Mouse (Mus musculus) cerebellum, adult 2 months (tissue): ENCODE data around the gene Wdr53. TPM values are rescaled to one million over a fixed set of nuclear protein-coding genes. Genes with fewer than 3 reads are reported as not detected.
"Not testable (repeated sequence)": the region's sequence is repeated elsewhere in the genome, so short reads cannot be mapped to it uniquely, and the experiment has no call there.

Experiments
- DNase-seq, 2 experiments: peaks; one replicate each; pipeline ENCODE4 v3.0.0; 2021
- H3K27ac ChIP-seq: fragments of 200-500 bp; 2 replicates; pipeline ENCODE4 v1.5.1; 2012; ENCODE audit warnings: low read length, control low read depth, inconsistent platforms; ENCODE audit not compliant: insufficient read depth
- H3K27me3 ChIP-seq: fragments of 200-500 bp; 2 replicates; pipeline ENCODE4 v1.6.1; 2012; ENCODE audit warnings: inconsistent platforms, mild to moderate bottlenecking, low read length, moderate library complexity; ENCODE audit not compliant: control insufficient read depth, insufficient read depth
- H3K4me1 ChIP-seq: fragments of 200-500 bp; 2 replicates; pipeline ENCODE4 v1.6.1; 2011; ENCODE audit warnings: low read length; ENCODE audit not compliant: control insufficient read depth, insufficient read depth
- H3K4me3 ChIP-seq: fragments of 200-500 bp; replicated peaks from 2 replicates; pipeline ENCODE3; 2011; ENCODE audit warnings: mild to moderate bottlenecking, low read depth, low read length, control low read depth; ENCODE audit not compliant: insufficient read depth
- CTCF ChIP-seq: fragments of 200-500 bp; IDR thresholded peaks from 2 replicates; pipeline ENCODE4 v1.5.1; 2011; ENCODE audit warnings: low read depth, mild to moderate bottlenecking, control low read depth, low read length, moderate library complexity, borderline replicate concordance; ENCODE audit not compliant: insufficient read depth
- POLR2A ChIP-seq: fragments of 200-500 bp; IDR thresholded peaks from 2 replicates; pipeline ENCODE4 v1.6.1; 2011; ENCODE audit warnings: low read length, control low read depth, borderline replicate concordance; ENCODE audit not compliant: insufficient read depth
- WGBS: fragments of 180-500 bp; shearing (Covaris S2); methylation state at CpG from one replicate; pipeline ENCODE4 v1.1.7; 2018; 5-methylcytosine and 5-hydroxymethylcytosine counted together
- polyA plus RNA-seq: library from polyadenylated mRNA; depleted of rRNA; stranded (reverse); fragments of >200 nt; gene quantifications from 2 replicates; pipeline ENCODE4 v1.2.3, GENCODE M21; 2012; rRNA removed

The Wdr53 gene
- polyA plus RNA-seq = 10.8 and 11.1 TPM in 2 replicates

- peak within 1 kb of the TSS; percentile 89 for H3K4me3 ChIP-seq
- H3K4me1 ChIP-seq = peaks cover 7% of the 10 kb centered on the region; the same call in 1 of the 2 replicates
- TF ChIP-seq CTCF = no peak
- TF ChIP-seq POLR2A = peak; percentile 84; the same call in 1 of the 2 replicates
- DNase-seq = peak; percentile 98 to 99
- WGBS = under 1% methylated on average over 48 of the region's 48 CpGs
- peak within 1 kb of the TSS; percentile 74 for H3K27ac ChIP-seq
- no peaks in the 10 kb centered on the region for H3K27me3 ChIP-seq
Measured at GRCm38 (mm10) chr16:32246952-32247370, at the start of gene Wdr53, which contains the start of gene Fbxo45. TSS of gene Wdr53 (plus strand) at chr16:32247227. TSS of gene Fbxo45 (minus strand) at chr16:32247158.

- Histone ChIP-seq H3K27ac (peak overlapping the region; percentile 59; the same call in 1 of the 2 replicates), H3K4me1 (no peaks in the 10 kb centered on the region), H3K27me3 (no peaks in the 10 kb centered on the region), H3K4me3 (peak overlapping the region; percentile 46)
- WGBS = 30% methylated on average over 21 of the region's 21 CpGs
- no peak for DNase-seq
- TF ChIP-seq POLR2A = no peak
- no peak for TF ChIP-seq CTCF
Measured at GRCm38 (mm10) chr16:32200256-32201003, 46.6 kb upstream of the Wdr53 start.

- Histone ChIP-seq H3K4me3 (no peak overlapping the region), H3K27ac (no peak overlapping the region; the same call in 1 of the 2 replicates), H3K27me3 (no peaks in the 10 kb centered on the region), H3K4me1 (no peaks in the 10 kb centered on the region)
- WGBS = 37% methylated on average over 9 of the region's 9 CpGs
- no peak for DNase-seq
- TF ChIP-seq POLR2A = no peak
- no peak for TF ChIP-seq CTCF
Measured at GRCm38 (mm10) chr16:32201004-32201325, 46.1 kb upstream of the Wdr53 start.

- Histone ChIP-seq H3K27me3 (no peaks in the 10 kb centered on the region), H3K27ac (no peak overlapping the region), H3K4me3 (no peak overlapping the region), H3K4me1 (no peaks in the 10 kb centered on the region)
- WGBS = 69% methylated on average over 6 of the region's 6 CpGs
- DNase-seq = peak; percentile 31 to 39
- peak; percentile 31; the same call in 1 of the 2 replicates for TF ChIP-seq CTCF
- no peak for TF ChIP-seq POLR2A
Measured at GRCm38 (mm10) chr16:32202681-32203080, 44.3 kb upstream of the Wdr53 start.

GRCm38 (mm10) chr16:32204902-32205301 is 42.1 kb upstream of the Wdr53 start:
- no peak for TF ChIP-seq POLR2A
- no peak for TF ChIP-seq CTCF
- Histone ChIP-seq H3K27me3 (no peaks in the 10 kb centered on the region), H3K4me1 (no peaks in the 10 kb centered on the region), H3K27ac (no peak overlapping the region), H3K4me3 (no peak overlapping the region)
- WGBS = 64% methylated on average over 3 of the region's 3 CpGs
- no peak for DNase-seq

GRCm38 (mm10) chr16:32214156-32214555 is 32.9 kb upstream of the Wdr53 start:
- H3K27me3 ChIP-seq = no peaks in the 10 kb centered on the region
- H3K4me3 ChIP-seq = no peak overlapping the region
- TF ChIP-seq CTCF (no peak), POLR2A (no peak)
- H3K4me1 ChIP-seq = no peaks in the 10 kb centered on the region
- DNase-seq = no peak
- H3K27ac ChIP-seq = no peak overlapping the region

- Histone ChIP-seq H3K27ac (no peak overlapping the region), H3K4me3 (no peak overlapping the region), H3K27me3 (no peaks in the 10 kb centered on the region), H3K4me1 (no peaks in the 10 kb centered on the region)
- 73% methylated on average over 17 of the region's 17 CpGs for WGBS
- no peak for DNase-seq
- TF ChIP-seq POLR2A (no peak), CTCF (no peak)
Measured at GRCm38 (mm10) chr16:32214804-32215576, 32.0 kb upstream of the Wdr53 start.

- H3K27ac ChIP-seq = no peak overlapping the region
- H3K4me1 ChIP-seq = no peaks in the 10 kb centered on the region
- no peak for DNase-seq
- 88% methylated on average over 4 of the region's 4 CpGs for WGBS
- TF ChIP-seq POLR2A (no peak), CTCF (no peak)
- H3K4me3 ChIP-seq = no peak overlapping the region
- no peaks in the 10 kb centered on the region for H3K27me3 ChIP-seq
Measured at GRCm38 (mm10) chr16:32221803-32222202, 25.2 kb upstream of the Wdr53 start.

GRCm38 (mm10) chr16:32222399-32222798 is 24.6 kb upstream of the Wdr53 start:
- Histone ChIP-seq H3K27me3 (no peaks in the 10 kb centered on the region), H3K4me3 (no peak overlapping the region), H3K4me1 (no peaks in the 10 kb centered on the region), H3K27ac (no peak overlapping the region)
- no peak for DNase-seq
- no peak for TF ChIP-seq POLR2A
- no peak for TF ChIP-seq CTCF

- not testable (repeated sequence) for DNase-seq, H3K4me1 ChIP-seq, H3K27me3 ChIP-seq, H3K27ac ChIP-seq, H3K4me3 ChIP-seq
- 57% methylated on average over 3 of the region's 3 CpGs for WGBS
Measured at GRCm38 (mm10) chr16:32232050-32232449, 15.0 kb upstream of the Wdr53 start.
